Mouse (Mus musculus): ENCODE measurements at regions not wholly inside any gene's neighbourhood (a gene's known extent, or its start where the extent isn't known, plus 50 kb on each side); places are given as distances from the start of the nearest gene placed in this dataset.

- DNase-seq (ENCODE audit: low read depth, low spot score) = peak; percentile 37
Observed at GRCm38 (mm10) chr15:81529002-81529401, 56.1 kb upstream of the Ep300 start.

GRCm38 (mm10) chr15:81530493-81530892 lies 54.7 kb upstream of the Ep300 start:
- DNase-seq (ENCODE audit: low read depth, low spot score) = peak; percentile 56

GRCm38 (mm10) chr15:81534546-81534945 lies 50.6 kb upstream of the Ep300 start:
- DNase-seq (ENCODE audit: low read depth, low spot score) = no peak
